Mouse (Mus musculus) heart, postnatal 0 days (tissue): ENCODE results near the gene 4430402I18Rik.

Source experiments
- CTCF ChIP-seq: IDR thresholded peaks from 2 replicates; pipeline ENCODE4 v1.5.1; 2016; ENCODE audit warnings: antibody characterized with exemption, control low read depth, low read depth
- EP300 ChIP-seq: IDR thresholded peaks from 2 replicates; pipeline ENCODE4 v1.6.1; 2016; ENCODE audit warnings: antibody characterized with exemption, low read depth

DNA sequence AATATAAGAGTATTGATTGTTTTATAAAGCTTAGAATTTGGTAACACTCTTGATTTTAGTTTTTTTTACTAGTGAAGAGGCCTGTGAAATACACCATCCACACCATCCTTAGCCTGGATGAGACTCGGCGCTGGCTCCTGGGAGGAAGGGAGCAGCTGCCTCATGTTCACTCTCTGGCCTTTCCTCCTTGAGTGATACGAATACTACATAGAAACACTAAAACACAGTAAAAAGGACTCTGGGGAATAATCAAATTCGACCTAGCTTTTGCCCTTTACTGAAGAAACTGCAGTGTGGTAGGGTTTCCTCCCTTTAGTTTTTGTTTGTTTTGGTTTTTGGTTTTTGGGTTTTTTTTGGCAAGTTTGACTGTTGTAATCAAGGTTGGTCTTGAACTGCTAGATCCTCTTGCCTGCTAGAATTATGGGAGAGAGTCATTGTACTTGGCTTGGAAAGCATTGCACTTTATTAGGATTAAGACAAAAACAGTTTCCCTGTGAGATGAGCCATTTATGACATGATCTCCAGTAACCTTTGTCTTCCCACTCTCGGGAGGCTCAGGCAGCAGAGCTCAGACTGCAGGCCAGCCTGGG lies 47.0 kb upstream of the 4430402I18Rik start:
- TF ChIP-seq CTCF (no peak), EP300 (no peak)
